In genomic region chr5:35607784-35608183, GRCm38 (mm10) we compare ENCODE assay signal across 8 mouse cellular contexts. TPM values are rescaled to one million over a fixed set of nuclear protein-coding genes. Genes with fewer than 3 reads are reported as not detected.
DNase-seq lines count a peak whose midpoint lies in the region; ATAC-seq lines count a peak whose summit lies in the region.

No protein-coding gene starts in this region.

- 80% methylated on average over 7 of the region's 7 CpGs for WGBS in forebrain, embryonic 10.5 days
- 85% methylated on average over 7 of the region's 7 CpGs for WGBS in forebrain, embryonic 12.5 days
- 78% methylated on average over 7 of the region's 7 CpGs for WGBS in midbrain, embryonic 10.5 days
- WGBS in midbrain, embryonic 15.5 days = 80% methylated on average over 7 of the region's 7 CpGs
- 55% methylated on average over 7 of the region's 7 CpGs for WGBS in heart, embryonic 16.5 days
- WGBS in liver, embryonic 12.5 days (ENCODE audit: insufficient replicate concordance) = 67% methylated on average over 7 of the region's 7 CpGs

- peaks cover 4% of the 10 kb centered on the region; the same call in 1 of the 2 replicates for H3K27me3 ChIP-seq in forebrain, embryonic 10.5 days (ENCODE audit: poor library complexity, severe bottlenecking)
- no peaks in the 10 kb centered on the region for H3K27me3 ChIP-seq in forebrain, embryonic 12.5 days
- no peaks in the 10 kb centered on the region for H3K27me3 ChIP-seq in midbrain, embryonic 10.5 days (ENCODE audit: low read depth, poor library complexity, severe bottlenecking)
- H3K27me3 ChIP-seq in midbrain, embryonic 15.5 days (replicated peaks) = no peaks in the 10 kb centered on the region
- H3K27me3 ChIP-seq in heart, embryonic 16.5 days (ENCODE audit: control insufficient read depth, insufficient read depth, low read length) = no peaks in the 10 kb centered on the region; the same call in 1 of the 2 replicates
- no peaks in the 10 kb centered on the region for H3K27me3 ChIP-seq in liver, embryonic 12.5 days (replicated peaks)

- no peak overlapping the region for H3K4me3 ChIP-seq in forebrain, embryonic 10.5 days
- H3K4me3 ChIP-seq in forebrain, embryonic 12.5 days (replicated peaks) = no peak overlapping the region
- no peak overlapping the region for H3K4me3 ChIP-seq in midbrain, embryonic 10.5 days
- no peak overlapping the region for H3K4me3 ChIP-seq in midbrain, embryonic 15.5 days
- H3K4me3 ChIP-seq in heart, embryonic 16.5 days (ENCODE audit: low read length) = no peak overlapping the region
- H3K4me3 ChIP-seq in liver, embryonic 12.5 days = no peak overlapping the region

- peaks cover 29% of the 10 kb centered on the region for H3K4me1 ChIP-seq in forebrain, embryonic 10.5 days
- H3K4me1 ChIP-seq in forebrain, embryonic 12.5 days = peaks cover 19% of the 10 kb centered on the region
- H3K4me1 ChIP-seq in midbrain, embryonic 10.5 days = peaks cover 26% of the 10 kb centered on the region
- H3K4me1 ChIP-seq in midbrain, embryonic 15.5 days = peaks cover 13% of the 10 kb centered on the region
- H3K4me1 ChIP-seq in heart, embryonic 16.5 days (ENCODE audit: control insufficient read depth, insufficient read depth, low read length) = peaks cover 26% of the 10 kb centered on the region
- H3K4me1 ChIP-seq in liver, embryonic 12.5 days = peaks cover 8% of the 10 kb centered on the region

- no peaks in the 10 kb centered on the region for H3K9me3 ChIP-seq in forebrain, embryonic 10.5 days
- H3K9me3 ChIP-seq in forebrain, embryonic 12.5 days = no peaks in the 10 kb centered on the region
- H3K9me3 ChIP-seq in midbrain, embryonic 10.5 days (replicated peaks) = no peaks in the 10 kb centered on the region
- no peaks in the 10 kb centered on the region for H3K9me3 ChIP-seq in midbrain, embryonic 15.5 days
- no peaks in the 10 kb centered on the region for H3K9me3 ChIP-seq in heart, embryonic 16.5 days (replicated peaks; ENCODE audit: control insufficient read depth, low read length)
- no peaks in the 10 kb centered on the region for H3K9me3 ChIP-seq in liver, embryonic 12.5 days (replicated peaks)

- peak overlapping the region; percentile 66 for H3K27ac ChIP-seq in forebrain, embryonic 10.5 days
- H3K27ac ChIP-seq in forebrain, embryonic 12.5 days = no peak overlapping the region
- peak overlapping the region; percentile 76; the same call in 1 of the 2 replicates for H3K27ac ChIP-seq in midbrain, embryonic 10.5 days (replicated peaks)
- H3K27ac ChIP-seq in midbrain, embryonic 15.5 days = no peak overlapping the region
- no peak overlapping the region for H3K27ac ChIP-seq in heart, embryonic 16.5 days (ENCODE audit: low read length)
- no peak overlapping the region for H3K27ac ChIP-seq in liver, embryonic 12.5 days

- H3K9ac ChIP-seq in forebrain, embryonic 12.5 days = no peak overlapping the region
- H3K9ac ChIP-seq in midbrain, embryonic 15.5 days = no peak overlapping the region
- H3K9ac ChIP-seq in heart, embryonic 16.5 days (ENCODE audit: low read length) = no peak overlapping the region
- H3K9ac ChIP-seq in liver, embryonic 12.5 days = no peak overlapping the region

- no peak overlapping the region for H3K4me2 ChIP-seq in forebrain, embryonic 12.5 days
- H3K4me2 ChIP-seq in midbrain, embryonic 15.5 days = no peak overlapping the region
- no peak overlapping the region for H3K4me2 ChIP-seq in heart, embryonic 16.5 days (ENCODE audit: low read depth, low read length)
- H3K4me2 ChIP-seq in liver, embryonic 12.5 days = no peak overlapping the region

- ATAC-seq in forebrain, embryonic 12.5 days (ENCODE audit: low FRiP score) = no peak
- ATAC-seq in midbrain, embryonic 15.5 days (replicated peaks) = no peak
- ATAC-seq in heart, embryonic 16.5 days (replicated peaks; ENCODE audit: extremely low read depth, insufficient read depth, low FRiP score) = peak; percentile 77
- no peak for ATAC-seq in liver, embryonic 12.5 days

- DNase-seq in forebrain, embryonic 10.5 days (ENCODE audit: extremely low spot score, low spot score) = no peak
- no peak for DNase-seq in midbrain, embryonic 10.5 days (ENCODE audit: low spot score)
- DNase-seq in lung, postnatal 25 days (ENCODE audit: low spot score) = peak; percentile 18
- DNase-seq in kidney, adult 18-20 months = no peak

- H3K36me3 ChIP-seq in forebrain, embryonic 10.5 days (replicated peaks) = no peaks in the 10 kb centered on the region
- peaks cover 7% of the 10 kb centered on the region for H3K36me3 ChIP-seq in forebrain, embryonic 12.5 days (replicated peaks)
- H3K36me3 ChIP-seq in midbrain, embryonic 10.5 days = peaks cover 9% of the 10 kb centered on the region; the same call in 1 of the 2 replicates
- peaks cover 6% of the 10 kb centered on the region; the same call in 1 of the 2 replicates for H3K36me3 ChIP-seq in midbrain, embryonic 15.5 days (replicated peaks)
- H3K36me3 ChIP-seq in heart, embryonic 16.5 days (ENCODE audit: control insufficient read depth, insufficient read depth) = peaks cover 3% of the 10 kb centered on the region; the same call in 1 of the 2 replicates
- H3K36me3 ChIP-seq in liver, embryonic 12.5 days = 0 out of 2 replicates have a peak, but pooled peaks cover 4% of the 10 kb centered on the region

RNA-seq across cellular contexts. Expression of gene Acox3, which starts 24.9 kb away (rescaled TPM):
- polyA plus RNA-seq in forebrain, embryonic 10.5 days (2016; fragmentation: Nextera tagmentation; extraction: Ambion mirVana) = 10.3 and 10.8 TPM in 2 replicates
- 15.6 and 17.6 TPM in 2 replicates for polyA plus RNA-seq in forebrain, embryonic 12.5 days (2016; fragmentation: Nextera tagmentation; extraction: Ambion mirVana)
- 10.2 and 16.1 TPM in 2 replicates for polyA plus RNA-seq in midbrain, embryonic 10.5 days (2016; fragmentation: Nextera tagmentation; extraction: Ambion mirVana)
- polyA plus RNA-seq in midbrain, embryonic 15.5 days (2015; fragmentation: Nextera tagmentation; extraction: Ambion mirVana) = 14.6 and 16.0 TPM in 2 replicates
- polyA plus RNA-seq in heart, embryonic 16.5 days (2015; fragmentation: Nextera tagmentation; extraction: Ambion mirVana) = 11.2 and 12.4 TPM in 2 replicates
- polyA plus RNA-seq in liver, embryonic 12.5 days (2016; fragmentation: Nextera tagmentation; extraction: Ambion mirVana) = 4.1 and 4.4 TPM in 2 replicates

RNA-seq across cellular contexts. Expression of gene Trmt44, which starts 32.9 kb away (rescaled TPM):
- polyA plus RNA-seq in forebrain, embryonic 10.5 days (2016; fragmentation: Nextera tagmentation; extraction: Ambion mirVana) = 9.2 and 10.0 TPM in 2 replicates
- 9.8 and 11.1 TPM in 2 replicates for polyA plus RNA-seq in forebrain, embryonic 12.5 days (2016; fragmentation: Nextera tagmentation; extraction: Ambion mirVana)
- polyA plus RNA-seq in midbrain, embryonic 10.5 days (2016; fragmentation: Nextera tagmentation; extraction: Ambion mirVana) = 8.7 and 9.1 TPM in 2 replicates
- polyA plus RNA-seq in midbrain, embryonic 15.5 days (2015; fragmentation: Nextera tagmentation; extraction: Ambion mirVana) = 7.3 and 7.6 TPM in 2 replicates
- 5.3 and 5.6 TPM in 2 replicates for polyA plus RNA-seq in heart, embryonic 16.5 days (2015; fragmentation: Nextera tagmentation; extraction: Ambion mirVana)
- polyA plus RNA-seq in liver, embryonic 12.5 days (2016; fragmentation: Nextera tagmentation; extraction: Ambion mirVana) = 5.0 and 5.3 TPM in 2 replicates

Comparison
In these comparisons a context has a peak if more than half of its experiments do, and no peak if none do; other contexts are left out.
1. H3K27ac ChIP-seq: peak in forebrain, embryonic 10.5 days (single experiment) and midbrain, embryonic 10.5 days (single experiment); none in forebrain, embryonic 12.5 days (single experiment), midbrain, embryonic 15.5 days (single experiment), heart, embryonic 16.5 days (single experiment) and liver, embryonic 12.5 days (single experiment).